In genomic region chr2:68412149-68412548, GRCm38 (mm10) we compare ENCODE assay signal across 19 mouse cellular contexts. TPM values are rescaled to one million over a fixed set of nuclear protein-coding genes. Genes with fewer than 3 reads are reported as not detected.
DNase-seq lines count a peak whose midpoint lies in the region; TF ChIP-seq lines count a peak whose summit lies in the region.
"Had no signal": no experiment of that assay in that cellular context is flagged by ENCODE, and none has a peak within 500 bp of the region (broad histone marks: within the 10 kb centered on the region; RNA-seq: fewer than 3 reads in every experiment).

No protein-coding gene starts in this region.

- peaks cover 19% of the 10 kb centered on the region for H3K36me3 ChIP-seq in heart, adult 2 months (ENCODE audit: control insufficient read depth, insufficient read depth, low read length)
- no peaks in the 10 kb centered on the region for H3K36me3 ChIP-seq in kidney, adult 2 months (ENCODE audit: control insufficient read depth, insufficient read depth, low read length)
- H3K36me3 ChIP-seq in limb, embryonic 10.5 days = peaks cover 7% of the 10 kb centered on the region
- 0 out of 2 replicates have a peak, but pooled peaks cover 8% of the 10 kb centered on the region for H3K36me3 ChIP-seq in hindbrain, embryonic 10.5 days
- H3K36me3 ChIP-seq: forebrain, embryonic 12.5 days; hindbrain, embryonic 12.5 days had no signal

- 41% methylated on average over 5 of the region's 5 CpGs for WGBS in heart, adult 2 months
- WGBS in kidney, adult 2 months = 81% methylated on average over 5 of the region's 5 CpGs
- 92% methylated on average over 5 of the region's 5 CpGs for WGBS in limb, embryonic 10.5 days
- WGBS in hindbrain, embryonic 10.5 days = 93% methylated on average over 5 of the region's 5 CpGs

- no peak overlapping the region for H3K9ac ChIP-seq in heart, adult 2 months (ENCODE audit: low read depth, low read length)
- H3K9ac ChIP-seq: forebrain, embryonic 12.5 days; hindbrain, embryonic 12.5 days had no signal

- no peak for TF ChIP-seq EP300 in heart, adult 2 months (IDR thresholded peaks at IDR 0.05; ENCODE audit: insufficient read depth, low read depth, low read length)

- H3K27ac ChIP-seq in heart, adult 2 months = peak overlapping the region; percentile 33; the same call in 1 of the 2 replicates
- H3K27ac ChIP-seq in kidney, adult 2 months (ENCODE audit: insufficient read depth, low read depth, low read length) = peak overlapping the region; percentile 63; the same call in 1 of the 2 replicates
- H3K27ac ChIP-seq in limb, embryonic 10.5 days = peak overlapping the region; percentile 14; the same call in 1 of the 2 replicates
- no peak overlapping the region for H3K27ac ChIP-seq in hindbrain, embryonic 10.5 days
- H3K27ac ChIP-seq: forebrain, embryonic 12.5 days had no signal

- H3K79me2 ChIP-seq in heart, adult 2 months (replicated peaks; ENCODE audit: control insufficient read depth, insufficient read depth, low read length) = no peaks in the 10 kb centered on the region

- intact Hi-C loops in heart, adult 2 months (cut with DNase I) = no loop called here

- no peak for TF ChIP-seq POLR2A in heart, adult 2 months (IDR thresholded peaks at IDR 0.05; ENCODE audit: insufficient read depth, low read depth, low read length)
- no peak for TF ChIP-seq POLR2A in kidney, adult 2 months (IDR thresholded peaks at IDR 0.05; ENCODE audit: low read depth, low read length)

- H3K27me3 ChIP-seq in heart, adult 2 months (ENCODE audit: control insufficient read depth, insufficient read depth, low read length) = no peaks in the 10 kb centered on the region
- H3K27me3 ChIP-seq in kidney, adult 2 months (replicated peaks; ENCODE audit: control insufficient read depth, insufficient read depth, low read length) = no peaks in the 10 kb centered on the region
- no peaks in the 10 kb centered on the region for H3K27me3 ChIP-seq in limb, embryonic 10.5 days (ENCODE audit: low read depth, poor library complexity, severe bottlenecking)
- no peaks in the 10 kb centered on the region for H3K27me3 ChIP-seq in hindbrain, embryonic 10.5 days (ENCODE audit: insufficient read depth, poor library complexity, severe bottlenecking)
- H3K27me3 ChIP-seq: CH12.LX; forebrain, embryonic 12.5 days; hindbrain, embryonic 12.5 days had no signal

- no peak for DNase-seq in heart, adult 2 months
- DNase-seq in heart, adult 9 months (ENCODE audit: low spot score in 2 of 2) = no peak
- no peak for DNase-seq in kidney, adult 2 months
- no peak for DNase-seq in kidney, postnatal 10 days
- DNase-seq in NIH3T3 (ENCODE audit: low read depth) = peak; percentile 41
- no peak for DNase-seq in limb, embryonic 10.5 days (ENCODE audit: low spot score)
- no peak for DNase-seq in hindbrain, embryonic 10.5 days (ENCODE audit: low spot score)
- DNase-seq: adrenal gland, postnatal 25 days; cerebellum, adult 11-12 months; cerebellum, postnatal 14 days; gastrocnemius, postnatal 25 days; kidney, adult 9 months; layer of hippocampus, postnatal 36 days; liver; thymus, postnatal 36 days had no signal

- no peak overlapping the region for H3K4me3 ChIP-seq in heart, adult 2 months
- no peak overlapping the region for H3K4me3 ChIP-seq in kidney, adult 2 months (ENCODE audit: insufficient read depth, low read depth, low read length)
- no peak overlapping the region for H3K4me3 ChIP-seq in limb, embryonic 10.5 days
- no peak overlapping the region for H3K4me3 ChIP-seq in hindbrain, embryonic 10.5 days
- H3K4me3 ChIP-seq: forebrain, embryonic 12.5 days; hindbrain, embryonic 12.5 days had no signal

- TF ChIP-seq CTCF in heart, adult 2 months (IDR thresholded peaks at IDR 0.05) = no peak
- TF ChIP-seq CTCF in kidney, adult 2 months (conservative IDR thresholded peaks at IDR 0.05; ENCODE audit: insufficient read depth, insufficient read length, low read depth, low read length) = no peak

- H3K4me1 ChIP-seq in heart, adult 2 months (ENCODE audit: control insufficient read depth, insufficient read depth, low read length) = peaks cover 10% of the 10 kb centered on the region
- H3K4me1 ChIP-seq in kidney, adult 2 months (ENCODE audit: control insufficient read depth, insufficient read depth, low read length) = peaks cover 5% of the 10 kb centered on the region; the same call in 1 of the 2 replicates
- H3K4me1 ChIP-seq in limb, embryonic 10.5 days = peaks cover 55% of the 10 kb centered on the region
- peaks cover 29% of the 10 kb centered on the region for H3K4me1 ChIP-seq in hindbrain, embryonic 10.5 days (replicated peaks)

- H3K9me3 ChIP-seq in limb, embryonic 10.5 days (replicated peaks) = no peaks in the 10 kb centered on the region
- H3K9me3 ChIP-seq in hindbrain, embryonic 10.5 days = no peaks in the 10 kb centered on the region
- H3K9me3 ChIP-seq: forebrain, embryonic 12.5 days had no signal

RNA-seq across cellular contexts. Expression of gene Stk39, which starts 59.9 kb away (rescaled TPM):
- 10 to 100 TPM; 80.9 to 85.2 TPM for total RNA-seq in heart, adult 2 months (2021)
- 26.4 and 34.2 TPM in 2 replicates for polyA plus RNA-seq in heart, adult 2 months (2012; rRNA removed)
- 13.9 and 14.6 TPM in 2 replicates for polyA plus RNA-seq in kidney, adult 2 months (2012; rRNA removed)
- 22.1 and 27.9 TPM in 2 replicates for polyA plus RNA-seq in limb, embryonic 10.5 days (2016; fragmentation: Nextera tagmentation; extraction: Ambion mirVana)
- polyA plus RNA-seq in hindbrain, embryonic 10.5 days (2016; fragmentation: Nextera tagmentation; extraction: Ambion mirVana) = 34.8 and 37.3 TPM in 2 replicates
- total RNA-seq: CH12.LX, MEL had no signal
